Mouse (Mus musculus) liver, embryonic 15.5 days (tissue): Measurements from ENCODE around the gene Snrpb2. TPM values are rescaled to one million over a fixed set of nuclear protein-coding genes. Genes with fewer than 3 reads are reported as not detected.

Source experiments
- ATAC-seq: fragments of 200-750 bp; cut with Nextera tagmentation; 2 replicates; pipeline ENCODE4 v1.8.0; 2017; ENCODE audit warnings: moderate number of reproducible peaks, mild to moderate bottlenecking, moderate library complexity; ENCODE audit not compliant: insufficient read depth
- H3K27ac ChIP-seq: fragments of 300-500 bp; sonication (generic); replicated peaks from 2 replicates; pipeline ENCODE4 v1.5.1; 2015; ENCODE audit warnings: mild to moderate bottlenecking, inconsistent platforms
- H3K27me3 ChIP-seq: fragments of 300-500 bp; sonication (generic); 2 replicates; pipeline ENCODE4 v1.6.1; 2015; ENCODE audit warnings: mild to moderate bottlenecking, inconsistent platforms
- H3K36me3 ChIP-seq: fragments of 300-500 bp; sonication (generic); replicated peaks from 2 replicates; pipeline ENCODE4 v1.6.1; 2015; ENCODE audit warnings: moderate library complexity, mild to moderate bottlenecking, inconsistent platforms
- H3K4me1 ChIP-seq: fragments of 300-500 bp; sonication (generic); replicated peaks from 2 replicates; pipeline ENCODE4 v1.6.1; 2015; ENCODE audit warnings: inconsistent platforms
- H3K4me2 ChIP-seq: fragments of 300-500 bp; sonication (generic); 2 replicates; pipeline ENCODE4 v1.6.1; 2015; ENCODE audit warnings: moderate library complexity, mild to moderate bottlenecking, inconsistent platforms
- H3K4me3 ChIP-seq: fragments of 300-500 bp; sonication (generic); replicated peaks from 2 replicates; pipeline ENCODE4 v1.5.1; 2015; ENCODE audit warnings: mild to moderate bottlenecking, inconsistent platforms
- H3K9ac ChIP-seq: fragments of 300-500 bp; sonication (generic); 2 replicates; pipeline ENCODE4 v1.6.1; 2015; ENCODE audit warnings: moderate library complexity, mild to moderate bottlenecking, inconsistent platforms
- H3K9me3 ChIP-seq: fragments of 300-500 bp; sonication (generic); replicated peaks from 2 replicates; pipeline ENCODE4 v1.6.1; 2016; ENCODE audit warnings: inconsistent platforms
- WGBS: fragments of 180-500 bp; shearing (Covaris S2); methylation state at CpG from one replicate; pipeline ENCODE4 v1.1.7; 2015; ENCODE audit warnings: mixed read lengths; ENCODE audit not compliant: insufficient replicate concordance; 5-methylcytosine and 5-hydroxymethylcytosine counted together
- polyA plus RNA-seq: library from polyadenylated mRNA; unstranded; fragments of >200 nt; fragmentation: Nextera tagmentation; extraction: Ambion mirVana; gene quantifications from 2 replicates; pipeline ENCODE4 v1.2.1, GENCODE M21; 2015

The Snrpb2 gene
- polyA plus RNA-seq, 1 experiment from 2014 or later, result 23.2 TPM

DNA sequence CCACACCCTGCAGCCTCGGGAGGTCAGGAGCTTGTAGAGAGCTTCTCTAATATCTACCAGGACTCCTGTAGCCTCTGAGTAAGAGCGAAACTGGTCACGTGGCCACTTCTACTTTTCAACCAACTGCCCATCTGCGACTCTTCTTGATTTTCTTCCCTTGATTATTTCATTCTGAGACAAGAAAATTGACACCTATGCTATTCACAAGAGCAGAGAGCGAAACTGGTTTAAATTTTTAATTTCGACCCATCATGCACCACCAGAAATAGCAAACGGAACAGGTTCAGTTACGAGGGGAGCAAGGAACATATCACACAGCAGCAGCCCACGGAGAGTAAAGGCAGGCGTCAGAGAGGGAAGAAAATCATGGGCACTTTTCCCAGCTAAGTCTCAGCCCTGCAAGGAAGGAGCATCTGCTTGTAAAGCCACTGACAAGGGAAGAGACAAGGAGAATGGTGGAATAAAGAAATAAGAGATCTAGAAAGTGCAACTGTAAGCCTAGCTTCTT, 27.7 kb upstream of the Snrpb2 start:
- no peak overlapping the region for H3K4me2 ChIP-seq
- H3K36me3 ChIP-seq, result no peaks in the 10 kb centered on the region
- no peaks in the 10 kb centered on the region for H3K27me3 ChIP-seq
- no peaks in the 10 kb centered on the region for H3K9me3 ChIP-seq
- WGBS, result 54% methylated on average over 10 of the region's 10 CpGs
- H3K9ac ChIP-seq, result no peak overlapping the region
- no peak overlapping the region for H3K4me3 ChIP-seq
- no peaks in the 10 kb centered on the region for H3K4me1 ChIP-seq
- no peak for ATAC-seq
- H3K27ac ChIP-seq, result no peak overlapping the region

DNA sequence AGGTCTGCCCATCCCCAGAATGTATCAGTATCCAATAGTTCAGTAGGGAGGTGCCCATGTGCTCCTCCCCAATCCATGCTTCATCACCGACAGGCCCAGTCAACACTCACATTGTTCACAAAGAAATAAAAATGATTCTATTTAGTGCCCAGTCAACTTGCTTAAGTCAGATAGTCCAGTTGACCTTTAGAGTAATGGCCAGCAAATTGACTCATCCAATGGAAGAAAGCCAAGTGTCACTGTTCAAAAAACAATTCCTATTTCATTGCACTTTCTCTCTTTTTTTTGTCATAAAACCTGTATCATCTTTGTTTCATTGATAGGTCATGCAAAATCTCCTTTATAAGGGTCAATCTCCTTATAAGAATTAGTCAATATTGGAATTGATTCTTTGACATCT, 21.2 kb upstream of the Snrpb2 start:
- WGBS, result 76% methylated on average over 1 of the region's 1 CpGs
- H3K4me1 ChIP-seq, result no peaks in the 10 kb centered on the region
- no peak overlapping the region for H3K4me2 ChIP-seq
- H3K36me3 ChIP-seq, result no peaks in the 10 kb centered on the region
- no peaks in the 10 kb centered on the region for H3K9me3 ChIP-seq
- H3K27me3 ChIP-seq, result no peaks in the 10 kb centered on the region
- H3K4me3 ChIP-seq, result no peak overlapping the region
- no peak for ATAC-seq
- no peak overlapping the region for H3K9ac ChIP-seq
- H3K27ac ChIP-seq, result no peak overlapping the region

DNA sequence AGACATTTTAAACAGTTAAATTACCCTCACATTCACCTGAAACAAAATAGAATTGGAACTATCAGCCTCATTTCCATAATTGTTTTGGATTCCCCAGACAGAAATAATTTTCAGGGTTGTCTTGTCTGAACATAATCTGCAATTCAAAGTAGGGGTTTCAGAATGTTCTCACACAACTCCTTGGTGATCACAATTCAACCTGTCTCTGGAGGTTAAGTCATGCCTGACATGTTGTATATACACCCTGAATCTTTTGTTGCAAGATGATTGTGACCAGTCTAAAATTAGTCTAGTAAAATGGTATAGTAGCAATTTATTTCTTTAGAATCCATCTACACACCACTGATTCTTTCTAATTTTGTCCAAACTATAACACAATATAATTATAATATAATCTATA, 7.6 kb upstream of the Snrpb2 start:
- Histone ChIP-seq H3K4me1 (no peaks in the 10 kb centered on the region), H3K36me3 (no peaks in the 10 kb centered on the region), H3K27me3 (peaks cover 4% of the 10 kb centered on the region; the same call in 1 of the 2 replicates), H3K9me3 (no peaks in the 10 kb centered on the region), H3K9ac (no peak overlapping the region), H3K27ac (no peak overlapping the region), H3K4me2 (no peak overlapping the region), H3K4me3 (no peak overlapping the region)
- ATAC-seq, result no peak

DNA sequence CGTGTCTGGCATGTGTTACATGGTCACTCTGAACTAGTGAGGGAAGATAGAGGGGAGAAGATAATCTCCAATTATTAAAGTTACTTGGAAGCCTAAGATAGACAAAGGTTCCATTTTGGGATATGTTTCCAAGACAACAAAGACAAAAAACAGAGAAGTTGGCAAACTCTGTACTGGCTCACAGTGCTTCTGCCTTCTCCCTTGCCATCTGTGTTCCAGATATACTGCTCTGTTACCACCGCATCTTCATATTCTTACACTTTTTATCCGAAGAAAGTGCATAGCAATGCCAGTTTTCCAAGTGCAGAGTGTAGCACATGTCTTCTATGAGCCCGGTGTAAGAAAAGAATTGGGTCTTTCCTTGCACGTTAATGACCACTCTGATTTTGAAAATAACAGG, 6.1 kb upstream of the Snrpb2 start:
- 57% methylated on average over 5 of the region's 5 CpGs for WGBS

DNA sequence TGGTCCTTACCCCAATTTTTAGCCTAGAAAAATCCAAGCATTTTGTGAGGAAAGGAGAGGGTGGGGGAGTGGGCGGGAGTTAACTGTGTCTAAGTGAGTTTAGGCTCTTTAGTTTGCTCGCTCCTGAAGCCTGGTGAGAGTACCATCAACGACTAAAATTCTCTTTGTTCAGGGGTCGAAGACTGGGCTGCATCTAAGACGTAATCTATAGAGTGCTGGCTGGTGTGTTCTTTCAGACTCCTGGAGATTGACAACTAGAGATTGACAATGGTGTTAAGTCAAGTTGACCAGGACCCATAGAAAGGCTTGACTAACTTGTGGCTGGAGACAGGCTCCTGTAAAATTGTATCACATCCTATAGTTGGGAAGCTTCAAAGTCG, 417 bp upstream of the Snrpb2 start:
- peak overlapping the region; percentile 74 for H3K9ac ChIP-seq
- WGBS, result 46% methylated on average over 6 of the region's 6 CpGs
- H3K9me3 ChIP-seq, result no peaks in the 10 kb centered on the region
- no peak; the same call in 1 of the 2 replicates for ATAC-seq
- H3K27ac ChIP-seq, result no peak overlapping the region
- peaks cover 5% of the 10 kb centered on the region for H3K4me1 ChIP-seq
- peaks cover 21% of the 10 kb centered on the region for H3K36me3 ChIP-seq
- peak overlapping the region; percentile 75 for H3K4me2 ChIP-seq
- H3K4me3 ChIP-seq, result peak overlapping the region; percentile 82
- H3K27me3 ChIP-seq, result peaks cover 8% of the 10 kb centered on the region; the same call in 1 of the 2 replicates

More for the DNA sequence above, 6.1 kb upstream of the Snrpb2 start:
- H3K9me3 ChIP-seq, result no peaks in the 10 kb centered on the region
- H3K4me3 ChIP-seq, result no peak overlapping the region
- H3K9ac ChIP-seq, result no peak overlapping the region
- no peak overlapping the region for H3K27ac ChIP-seq
- H3K27me3 ChIP-seq, result peaks cover 8% of the 10 kb centered on the region; the same call in 1 of the 2 replicates
- H3K4me2 ChIP-seq, result no peak overlapping the region
- H3K36me3 ChIP-seq, result no peaks in the 10 kb centered on the region
- H3K4me1 ChIP-seq, result no peaks in the 10 kb centered on the region
- no peak for ATAC-seq

DNA sequence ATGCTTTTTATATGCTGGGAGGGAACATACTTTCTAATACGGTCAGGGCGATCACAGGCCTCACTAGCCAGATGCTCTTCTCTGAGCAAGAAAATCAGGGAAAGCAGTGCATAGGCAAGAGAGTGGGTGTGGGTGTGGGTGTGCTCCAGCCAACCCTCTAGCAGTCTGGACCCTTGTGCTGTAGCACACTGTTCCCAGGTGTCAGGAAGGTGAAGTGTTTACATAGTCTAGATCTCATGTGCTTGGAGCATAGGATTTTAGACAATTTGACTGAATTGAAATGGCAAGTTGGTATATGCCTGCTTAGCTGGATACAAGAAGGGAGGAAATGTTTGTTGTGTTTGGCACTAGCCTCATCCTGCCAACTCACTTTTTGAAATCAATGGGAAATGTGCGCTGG, 3.1 kb downstream of the Snrpb2 start:
- H3K27me3 ChIP-seq, result 0 out of 2 replicates have a peak, but pooled peaks cover 4% of the 10 kb centered on the region
- no peak overlapping the region for H3K9ac ChIP-seq
- WGBS, result 85% methylated on average over 3 of the region's 3 CpGs
- no peak for ATAC-seq
- peaks cover 45% of the 10 kb centered on the region for H3K36me3 ChIP-seq
- no peak overlapping the region for H3K4me3 ChIP-seq
- no peak overlapping the region for H3K27ac ChIP-seq
- no peak overlapping the region for H3K4me2 ChIP-seq
- H3K4me1 ChIP-seq, result peaks cover 5% of the 10 kb centered on the region
- H3K9me3 ChIP-seq, result no peaks in the 10 kb centered on the region

DNA sequence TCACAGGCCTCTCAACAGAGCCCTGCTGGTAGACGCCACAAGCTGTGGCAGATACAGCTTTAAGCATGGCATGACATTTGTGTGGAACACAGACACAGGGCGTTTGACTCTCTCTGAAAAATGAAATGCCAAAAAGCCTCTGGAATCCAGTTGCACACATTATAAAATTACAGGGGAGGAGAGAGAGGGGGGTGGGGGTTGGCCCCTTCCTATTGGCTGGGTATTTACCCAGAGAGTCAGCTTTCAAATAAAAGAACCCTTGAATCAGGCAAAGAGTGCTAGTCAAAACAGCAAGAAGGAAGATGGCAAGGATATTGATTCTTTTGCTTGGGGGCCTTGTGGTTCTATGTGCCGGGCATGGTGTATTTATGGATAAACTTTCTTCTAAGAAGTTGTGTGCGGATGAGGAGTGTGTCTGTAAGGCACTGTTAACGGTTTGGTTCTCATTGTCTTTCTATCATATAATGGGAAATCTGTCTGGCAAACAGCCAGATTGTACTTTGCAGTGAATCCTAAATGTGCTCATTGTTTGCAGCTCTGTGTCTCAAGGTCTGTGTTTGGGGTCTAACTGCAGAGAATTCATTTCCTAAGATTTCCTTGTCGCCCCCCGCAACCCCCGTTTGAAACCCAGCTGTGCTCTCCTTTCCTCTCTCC, 15.5 kb downstream of the Snrpb2 start, which contains the start of gene Otor:
TSS of gene Otor (plus strand) at position 276 of the 654 bp plus-strand sequence.
- no peak for ATAC-seq
- WGBS, result 60% methylated on average over 8 of the region's 8 CpGs
- H3K36me3 ChIP-seq, result no peaks in the 10 kb centered on the region
- no peaks in the 10 kb centered on the region for H3K27me3 ChIP-seq
- H3K4me1 ChIP-seq, result no peaks in the 10 kb centered on the region
- H3K4me2 ChIP-seq, result no peak within 1 kb of the TSS
- H3K4me3 ChIP-seq, result no peak within 1 kb of the TSS
- no peak within 1 kb of the TSS for H3K9ac ChIP-seq
- no peaks in the 10 kb centered on the region for H3K9me3 ChIP-seq
- no peak within 1 kb of the TSS for H3K27ac ChIP-seq

DNA sequence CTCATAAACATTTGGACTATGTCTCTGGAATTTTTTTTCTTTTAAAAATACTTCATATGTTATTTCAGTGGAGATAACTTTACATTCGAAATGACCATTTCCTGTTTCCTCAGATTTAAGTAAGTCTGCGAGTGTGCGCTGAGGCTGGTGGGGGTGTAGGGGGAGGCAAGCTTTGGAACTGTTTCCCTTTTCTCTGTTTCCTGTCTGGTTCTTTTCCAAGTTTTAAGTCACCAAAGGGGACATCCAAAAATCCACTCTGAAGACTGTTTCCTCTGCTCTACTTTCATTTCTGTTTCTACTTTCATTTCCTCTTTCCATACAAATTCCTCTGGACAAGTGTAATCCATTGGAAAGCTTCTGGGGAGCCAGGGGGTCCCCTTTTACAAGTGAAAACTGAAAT, 18.9 kb downstream of the Snrpb2 start:
- Histone ChIP-seq H3K4me3 (no peak overlapping the region), H3K4me1 (no peaks in the 10 kb centered on the region), H3K9me3 (no peaks in the 10 kb centered on the region), H3K9ac (no peak overlapping the region), H3K27ac (no peak overlapping the region), H3K36me3 (no peaks in the 10 kb centered on the region), H3K4me2 (no peak overlapping the region), H3K27me3 (no peaks in the 10 kb centered on the region)
- WGBS, result 20% methylated on average over 3 of the region's 3 CpGs
- no peak for ATAC-seq

DNA sequence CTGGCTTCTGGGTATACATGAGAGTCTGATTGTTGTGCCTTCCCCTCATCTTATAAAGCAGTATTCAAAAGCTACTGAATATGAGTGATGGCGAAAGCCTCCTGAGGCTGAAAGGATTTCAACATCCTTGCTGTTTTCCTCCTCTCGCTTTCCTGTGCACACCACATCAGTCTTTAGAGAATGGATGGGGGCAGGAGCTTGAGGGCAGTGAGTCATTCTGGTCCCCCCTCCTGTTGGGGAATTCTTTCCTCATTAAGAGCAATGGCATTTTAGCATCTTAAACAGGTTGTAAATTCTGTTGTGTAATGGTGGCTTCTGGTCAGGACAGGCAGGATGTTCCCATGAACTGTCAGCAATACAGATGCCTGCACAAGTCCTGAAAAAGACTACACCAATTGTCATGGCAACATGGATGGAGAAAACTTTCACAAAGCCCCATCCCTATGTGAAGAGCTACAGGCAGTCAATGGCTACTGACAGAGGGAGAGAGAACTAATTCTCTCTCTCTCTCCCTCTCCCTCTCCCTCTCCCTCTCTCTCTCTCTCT, 22.1 kb downstream of the Snrpb2 start:
- Histone ChIP-seq H3K4me2 (no peak overlapping the region), H3K9ac (no peak overlapping the region), H3K9me3 (no peaks in the 10 kb centered on the region), H3K4me1 (no peaks in the 10 kb centered on the region), H3K4me3 (no peak overlapping the region), H3K27me3 (no peaks in the 10 kb centered on the region), H3K36me3 (no peaks in the 10 kb centered on the region), H3K27ac (no peak overlapping the region)
- no peak for ATAC-seq
- 37% methylated on average over 2 of the region's 2 CpGs for WGBS

DNA sequence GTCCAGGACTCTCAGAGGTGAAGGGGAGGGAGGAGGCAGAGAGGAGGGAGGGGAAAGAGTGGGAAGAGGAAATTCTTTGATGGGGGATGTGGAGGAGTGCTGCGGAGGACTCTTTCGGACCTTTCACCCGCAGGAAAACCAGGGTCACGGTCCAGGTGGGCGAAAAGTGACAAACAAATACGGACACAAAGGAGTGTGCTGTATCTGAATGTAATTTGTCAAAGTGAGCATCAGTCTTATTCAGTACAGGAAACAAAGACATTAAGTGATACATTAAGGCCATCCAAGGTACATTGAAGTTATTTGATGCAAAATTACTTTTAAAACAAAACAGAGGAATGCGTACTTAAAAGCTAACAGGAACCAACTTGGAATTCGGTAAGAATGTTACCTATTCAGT, 27.0 kb downstream of the Snrpb2 start:
- WGBS, result 70% methylated on average over 8 of the region's 8 CpGs
- Histone ChIP-seq H3K9ac (no peak overlapping the region), H3K4me2 (no peak overlapping the region), H3K9me3 (no peaks in the 10 kb centered on the region), H3K27ac (no peak overlapping the region), H3K36me3 (no peaks in the 10 kb centered on the region), H3K4me1 (no peaks in the 10 kb centered on the region), H3K27me3 (no peaks in the 10 kb centered on the region), H3K4me3 (no peak overlapping the region)
- ATAC-seq, result no peak

DNA sequence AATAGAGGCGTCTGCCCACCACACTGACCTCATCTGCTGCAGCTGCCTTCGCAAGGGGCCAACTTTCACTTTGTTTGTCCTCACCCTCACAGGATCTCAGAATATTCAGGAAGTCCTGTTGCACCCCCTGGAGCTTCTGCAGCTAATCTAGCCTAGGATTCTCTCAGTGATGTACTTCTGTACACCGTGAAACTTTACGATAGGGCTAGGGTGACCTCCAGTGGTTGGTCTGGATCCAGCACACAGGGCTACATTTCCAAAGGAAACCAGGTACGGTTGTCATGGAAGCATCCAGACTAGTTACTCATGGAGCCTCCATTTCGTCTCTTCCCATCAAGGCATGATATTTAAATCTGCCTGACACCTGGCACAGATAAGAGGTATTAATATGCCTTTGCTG, 30.9 kb downstream of the Snrpb2 start:
- H3K36me3 ChIP-seq, result no peaks in the 10 kb centered on the region
- H3K4me1 ChIP-seq, result no peaks in the 10 kb centered on the region
- ATAC-seq, result no peak
- H3K9me3 ChIP-seq, result no peaks in the 10 kb centered on the region
- no peaks in the 10 kb centered on the region for H3K27me3 ChIP-seq
- no peak overlapping the region for H3K27ac ChIP-seq
- H3K9ac ChIP-seq, result no peak overlapping the region
- no peak overlapping the region for H3K4me2 ChIP-seq
- 23% methylated on average over 6 of the region's 6 CpGs for WGBS
- H3K4me3 ChIP-seq, result no peak overlapping the region

DNA sequence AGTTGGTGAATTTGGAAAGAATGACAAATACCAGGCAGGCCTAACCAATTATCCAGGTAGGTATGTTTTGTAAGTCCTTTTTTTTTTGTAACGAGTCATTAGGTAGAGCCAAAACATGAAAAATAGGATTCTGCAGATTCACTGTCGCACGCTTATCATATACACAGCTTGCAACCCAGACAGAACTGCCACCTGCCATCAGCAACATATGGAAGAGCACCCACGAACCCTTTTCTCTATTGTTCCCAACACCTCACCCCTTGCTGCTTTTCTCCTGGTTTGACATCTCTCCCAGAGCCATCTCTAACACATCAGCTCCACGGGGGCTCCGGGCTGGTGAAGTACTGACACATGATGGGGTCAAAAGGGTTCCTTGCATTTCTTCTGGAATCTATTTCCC, 31.9 kb downstream of the Snrpb2 start:
- no peaks in the 10 kb centered on the region for H3K4me1 ChIP-seq
- 55% methylated on average over 6 of the region's 6 CpGs for WGBS
- H3K4me3 ChIP-seq, result no peak overlapping the region
- no peak for ATAC-seq
- no peak overlapping the region for H3K4me2 ChIP-seq
- no peak overlapping the region for H3K9ac ChIP-seq
- H3K36me3 ChIP-seq, result no peaks in the 10 kb centered on the region
- H3K27ac ChIP-seq, result no peak overlapping the region
- no peaks in the 10 kb centered on the region for H3K9me3 ChIP-seq
- H3K27me3 ChIP-seq, result no peaks in the 10 kb centered on the region
